Mouse (Mus musculus) cerebellum, postnatal 36 days (tissue): ENCODE results near the gene Tas1r2.

ENCODE experiments used
- DNase-seq, 2 experiments: peaks; one replicate each; pipeline ENCODE4 v3.0.0; 2021 to 2022; ENCODE audit warnings: mixed read lengths in 2 of 2

Tas1r2 gene

GRCm38 (mm10) chr4:139639801-139640200 lies 13.5 kb upstream of the Tas1r2 start:
- DNase-seq: no peak

GRCm38 (mm10) chr4:139640333-139640732 lies 13.0 kb upstream of the Tas1r2 start:
- DNase-seq: no peak

GRCm38 (mm10) chr4:139640775-139641174 lies 12.6 kb upstream of the Tas1r2 start:
- no peak for DNase-seq

DNA sequence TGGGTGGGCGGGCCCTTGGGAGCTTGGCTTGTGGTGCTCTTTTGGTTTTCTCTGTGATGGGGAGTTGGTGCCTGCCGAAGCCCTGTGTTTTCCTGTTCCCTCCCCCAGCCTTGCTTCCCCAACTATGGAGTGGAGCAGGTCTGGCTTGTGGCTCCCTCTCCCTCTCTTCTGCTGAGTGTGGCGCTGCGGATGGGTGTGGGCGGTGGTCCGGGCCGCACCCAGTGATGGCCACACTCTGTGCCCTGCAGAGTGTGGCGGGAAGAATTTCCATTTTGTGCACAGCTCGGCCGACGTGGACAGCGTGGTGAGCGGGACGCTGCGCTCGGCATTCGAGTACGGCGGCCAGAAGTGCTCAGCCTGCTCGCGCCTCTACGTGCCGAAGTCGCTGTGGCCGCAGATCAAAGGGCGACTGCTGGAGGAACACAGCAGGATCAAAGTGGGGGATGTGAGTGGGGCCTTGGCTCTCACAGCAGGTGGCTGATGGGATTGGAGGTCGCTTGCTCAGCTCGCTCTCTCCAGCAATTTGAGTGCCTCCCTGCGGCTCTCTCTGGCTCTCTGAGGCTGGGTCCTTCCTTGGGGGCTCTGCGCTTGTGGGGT lies 11.4 kb upstream of the Tas1r2 start:
- DNase-seq: no peak

DNA sequence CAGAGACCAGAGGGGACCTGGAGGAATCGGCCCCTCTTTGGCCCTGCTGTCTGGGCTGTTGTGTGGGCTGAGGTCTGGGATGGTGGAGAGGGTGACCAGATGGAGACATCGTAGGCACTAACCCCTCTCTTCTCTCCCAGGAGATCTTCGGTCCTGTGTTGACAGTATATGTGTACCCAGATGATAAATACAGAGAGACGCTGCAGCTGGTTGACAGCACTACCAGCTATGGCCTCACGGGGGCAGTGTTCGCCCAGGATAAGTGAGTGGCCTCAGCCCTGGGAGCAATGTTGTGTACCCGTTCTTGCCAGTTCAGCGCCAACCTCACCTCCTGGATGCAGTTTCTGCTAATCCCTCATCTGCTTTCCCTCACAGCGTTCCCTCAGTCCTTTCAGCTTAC lies 9.4 kb upstream of the Tas1r2 start:
- peak; percentile 82 to 85 for DNase-seq

- DNase-seq: no peak
These were observed 6.4 kb upstream of the Tas1r2 start for GRCm38 (mm10) chr4:139646916-139647315.

GRCm38 (mm10) chr4:139650086-139650743 lies 3.1 kb upstream of the Tas1r2 start:
- DNase-seq: no peak

DNA sequence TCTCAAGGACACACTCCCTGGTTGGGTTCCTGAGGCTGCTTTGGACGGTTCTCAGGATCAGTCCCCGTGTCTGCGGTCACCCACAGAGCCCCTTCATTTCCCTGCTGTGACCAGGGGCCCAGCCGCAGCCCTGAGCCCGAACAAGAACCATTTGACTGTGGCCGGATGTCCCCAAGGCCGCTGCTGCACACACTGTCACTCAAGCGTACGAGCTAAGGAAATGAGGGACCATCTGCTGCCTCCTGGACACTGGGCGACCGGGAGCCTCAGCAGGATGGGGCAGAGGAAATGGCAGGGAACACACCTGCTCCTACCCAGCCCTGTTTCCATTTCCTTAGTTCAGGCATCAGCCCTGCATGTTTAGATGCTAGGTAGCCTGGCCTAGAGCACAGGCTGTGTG lies 2.4 kb upstream of the Tas1r2 start:
- DNase-seq: no peak

DNA sequence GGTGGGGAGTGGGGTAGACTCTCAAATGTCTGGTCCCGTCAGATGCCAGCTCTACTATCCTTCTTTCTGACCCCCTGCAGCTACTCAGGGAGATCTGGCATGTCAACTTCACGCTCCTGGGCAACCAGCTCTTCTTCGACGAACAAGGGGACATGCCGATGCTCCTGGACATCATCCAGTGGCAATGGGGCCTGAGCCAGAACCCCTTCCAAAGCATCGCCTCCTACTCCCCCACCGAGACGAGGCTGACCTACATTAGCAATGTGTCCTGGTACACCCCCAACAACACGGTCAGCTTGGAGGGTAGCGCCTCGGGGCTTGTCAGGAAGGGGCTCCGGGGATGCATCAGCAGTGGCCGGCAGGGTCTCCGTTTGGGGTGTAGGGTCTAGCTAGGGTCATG lies 8.6 kb downstream of the Tas1r2 start:
- no peak for DNase-seq

DNA sequence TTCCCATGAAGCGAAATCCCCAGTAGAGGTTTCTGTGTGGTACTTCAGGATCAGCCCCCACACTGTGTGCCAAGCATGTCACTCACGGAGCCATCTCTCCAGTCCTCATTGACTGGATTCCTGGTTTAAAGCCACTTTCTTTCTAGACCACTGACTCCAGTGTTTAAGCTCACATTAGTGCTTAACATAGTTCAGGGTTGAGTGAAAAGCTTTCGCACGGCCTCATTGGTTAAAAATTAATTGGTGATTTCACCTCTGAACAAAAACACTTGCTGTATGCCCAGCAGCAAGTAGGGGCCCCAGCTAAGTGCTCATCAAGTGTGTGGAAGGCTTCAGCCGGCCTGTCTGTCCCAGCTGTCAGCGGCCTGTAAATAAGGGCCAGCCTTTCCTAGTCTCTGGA lies 14.3 kb downstream of the Tas1r2 start:
- DNase-seq: no peak

DNA sequence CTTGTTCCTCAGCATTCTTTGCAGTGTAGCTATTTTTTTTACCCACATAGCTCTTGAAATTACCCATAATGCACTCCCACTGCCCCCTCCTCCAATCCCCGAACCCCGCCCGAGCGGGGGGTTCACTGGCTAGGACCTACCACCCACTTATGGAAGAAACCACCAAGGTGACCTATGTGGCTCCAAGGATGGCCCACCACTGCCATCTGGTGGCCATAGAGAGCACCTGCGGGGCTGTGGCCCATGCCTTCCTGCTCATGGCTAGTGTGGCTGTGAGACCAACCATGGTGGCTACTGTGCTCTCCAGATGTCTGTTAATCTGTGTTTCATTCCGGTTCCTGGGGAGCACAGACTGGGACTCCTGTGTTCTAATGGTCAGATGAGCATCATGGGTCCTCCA lies 16.5 kb downstream of the Tas1r2 start:
- DNase-seq: peak; percentile 68 to 69

DNA sequence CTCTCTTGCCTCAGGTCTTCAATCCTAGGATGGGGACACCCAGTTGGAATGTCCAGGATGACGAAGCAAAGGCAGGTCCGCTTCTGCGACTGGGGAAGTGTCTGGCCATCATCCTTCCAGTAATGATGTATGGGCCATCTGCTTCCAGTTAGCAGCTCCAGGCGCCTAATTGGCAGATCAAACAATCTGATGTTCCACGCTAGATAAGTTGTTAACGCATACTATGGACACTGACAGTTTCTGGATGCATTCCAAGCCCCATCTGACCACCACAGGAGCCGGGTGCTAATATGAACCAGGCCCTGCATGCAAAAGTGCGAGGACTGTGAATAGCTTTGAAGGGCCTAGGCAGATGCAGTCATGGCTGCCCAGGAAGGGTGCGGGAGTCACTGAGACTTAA lies 22.4 kb downstream of the Tas1r2 start:
- DNase-seq: no peak

DNA sequence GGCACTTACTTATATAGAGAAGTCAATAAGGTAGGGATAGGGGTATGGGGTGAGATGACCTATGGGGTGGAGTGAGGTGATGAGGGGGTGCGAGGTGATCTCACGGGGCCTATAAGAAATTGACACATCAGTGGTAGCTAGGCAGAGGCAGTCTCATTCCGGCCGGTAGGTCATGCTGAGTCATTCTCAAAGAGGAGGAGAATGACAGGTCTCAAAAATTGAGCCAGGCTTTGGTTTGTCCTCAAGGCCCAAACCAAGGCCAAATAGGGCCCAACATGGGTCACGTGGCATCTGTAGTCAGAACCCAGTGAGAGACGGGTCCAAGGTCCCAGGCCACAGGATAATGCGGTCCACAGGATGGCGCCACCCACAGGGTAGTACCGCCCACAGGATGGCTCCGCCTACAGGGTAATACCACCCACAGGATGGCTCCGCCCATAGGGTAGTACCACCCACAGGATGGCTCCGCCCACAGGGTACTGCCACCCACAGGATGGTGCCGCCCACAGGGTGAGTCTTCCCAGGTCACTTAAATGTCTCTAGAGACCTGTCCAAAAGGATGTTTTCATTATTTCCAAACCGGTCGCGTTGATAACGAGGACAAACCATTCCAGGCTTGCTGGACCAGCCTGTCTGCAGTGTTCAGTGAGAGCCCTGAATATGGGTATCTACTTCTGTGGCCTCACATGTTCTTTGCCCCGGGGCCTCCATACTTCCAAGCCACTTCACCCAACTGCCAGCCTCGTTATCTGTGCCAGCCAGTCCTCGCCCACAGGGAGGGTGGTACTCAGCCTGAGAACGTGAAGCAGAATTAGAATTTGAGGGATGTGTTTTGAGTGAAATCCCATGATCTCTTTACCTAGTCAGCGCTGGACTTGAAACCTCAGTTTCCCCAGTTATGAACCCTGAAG lies 30.6 kb downstream of the Tas1r2 start:
- DNase-seq: no peak

DNA sequence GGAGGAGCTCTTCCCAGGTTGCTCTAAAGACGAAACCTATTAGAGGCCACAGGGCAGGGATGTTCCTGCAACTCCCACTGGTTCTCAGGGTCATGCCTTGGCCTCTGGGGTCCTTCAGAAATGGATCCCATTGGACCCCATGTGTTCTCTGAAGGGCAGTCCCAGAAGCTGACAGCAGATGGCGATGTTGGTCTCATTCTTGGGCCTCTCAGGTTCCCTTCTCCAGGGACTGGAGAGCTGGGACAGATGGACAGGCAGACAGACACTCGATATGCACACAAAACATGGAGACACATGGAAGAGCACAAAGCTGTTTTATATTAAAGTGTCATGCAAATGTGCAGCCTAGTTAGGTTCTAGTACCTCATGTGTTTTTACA lies 31.3 kb downstream of the Tas1r2 start:
- DNase-seq: peak; percentile 49 to 65

DNA sequence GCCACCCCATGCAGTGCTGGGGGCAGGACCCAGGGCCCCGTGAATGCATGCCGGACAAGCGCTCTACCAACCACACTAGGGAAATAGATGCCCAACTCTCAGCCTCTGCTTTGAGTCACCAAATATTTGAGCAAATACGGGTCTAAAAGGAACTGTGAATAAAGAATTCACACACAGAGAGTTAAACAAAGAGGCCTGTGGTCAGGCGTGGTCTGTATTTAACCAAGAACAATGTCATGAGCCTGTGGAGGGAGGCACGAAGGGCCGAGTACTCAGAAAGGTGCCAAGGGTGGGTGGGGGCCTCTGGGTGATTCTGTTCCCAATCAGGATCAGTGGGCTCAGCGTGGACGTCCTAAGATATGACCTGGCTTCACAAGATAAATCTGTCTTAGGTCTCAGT lies 34.7 kb downstream of the Tas1r2 start:
- DNase-seq: no peak

DNA sequence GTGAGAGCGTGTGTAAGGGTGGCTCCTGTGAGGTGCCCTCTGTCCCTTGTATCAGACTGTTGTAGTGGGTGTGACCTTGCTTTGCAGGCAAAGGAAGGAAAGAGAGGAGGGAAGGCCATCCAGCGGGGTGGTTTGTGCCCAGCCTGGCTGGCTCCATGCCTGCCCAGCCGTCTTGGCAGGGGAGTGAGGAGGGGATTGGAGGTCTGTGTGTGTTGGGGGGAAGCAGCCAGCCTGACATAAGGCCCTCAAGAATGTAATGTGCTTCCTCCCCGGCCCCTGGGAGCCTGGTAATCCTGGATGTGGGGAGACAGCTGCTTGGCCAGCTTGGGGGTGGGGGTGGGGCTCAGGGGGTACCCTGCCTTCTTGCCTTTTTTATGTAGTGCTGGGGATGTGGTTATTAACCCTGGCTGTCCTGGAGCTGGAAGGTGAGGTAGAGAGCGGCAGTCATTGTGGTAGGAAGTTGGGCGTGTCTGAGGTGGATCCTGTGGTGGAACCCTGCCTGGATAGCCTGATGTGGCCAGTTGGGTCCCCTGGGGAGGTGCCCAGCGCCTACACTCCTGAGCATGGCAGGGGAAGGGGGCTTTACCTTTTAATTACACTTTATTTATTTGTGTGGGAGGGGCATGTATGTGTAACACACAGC lies 36.4 kb downstream of the Tas1r2 start:
- DNase-seq: no peak

GRCm38 (mm10) chr4:139693315-139693714 lies 40.0 kb downstream of the Tas1r2 start:
- DNase-seq: no peak

DNA sequence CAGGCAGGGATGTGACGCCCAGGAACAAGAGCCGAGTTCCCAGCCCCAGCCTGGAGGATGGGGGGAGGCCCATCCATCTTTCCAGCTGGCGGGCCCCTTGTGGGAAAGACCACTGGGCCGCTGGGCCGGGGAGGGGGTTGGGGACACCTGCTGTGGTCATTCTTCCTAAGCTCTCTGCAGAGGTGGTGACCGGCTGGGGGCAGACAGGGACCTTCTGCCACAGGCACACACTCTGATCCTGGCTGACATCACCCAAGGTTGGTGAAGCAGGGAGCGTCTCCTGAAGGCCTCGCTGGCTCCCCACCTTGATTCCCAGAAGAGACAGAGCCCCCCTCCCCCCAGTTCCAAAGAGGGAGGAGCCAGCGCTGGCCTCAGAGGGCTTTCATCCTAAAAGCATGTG lies 44.4 kb downstream of the Tas1r2 start:
- no peak for DNase-seq

DNA sequence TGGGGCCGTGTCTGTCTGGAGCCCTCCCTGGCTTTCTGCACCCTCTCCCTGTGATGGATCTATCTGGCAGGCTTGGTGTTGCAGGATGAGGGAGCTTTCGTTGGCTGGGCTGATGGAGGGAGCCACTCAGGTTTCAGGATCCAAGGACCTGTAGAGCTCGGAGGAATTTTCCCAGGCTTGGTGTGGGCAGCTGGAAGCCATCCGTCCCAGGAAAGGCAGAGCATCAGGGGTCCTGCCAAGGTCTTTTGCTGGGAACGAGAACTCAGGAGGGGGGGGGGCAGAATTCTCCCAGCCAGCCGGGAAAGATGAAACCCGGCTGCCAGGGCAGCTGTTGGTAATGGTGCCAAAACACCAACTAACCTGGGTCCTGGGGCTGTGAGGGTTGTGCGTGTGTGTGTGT lies 45.3 kb downstream of the Tas1r2 start:
- no peak for DNase-seq

- no peak for DNase-seq
These were observed 49.6 kb downstream of the Tas1r2 start for GRCm38 (mm10) chr4:139702914-139703313.

DNA sequence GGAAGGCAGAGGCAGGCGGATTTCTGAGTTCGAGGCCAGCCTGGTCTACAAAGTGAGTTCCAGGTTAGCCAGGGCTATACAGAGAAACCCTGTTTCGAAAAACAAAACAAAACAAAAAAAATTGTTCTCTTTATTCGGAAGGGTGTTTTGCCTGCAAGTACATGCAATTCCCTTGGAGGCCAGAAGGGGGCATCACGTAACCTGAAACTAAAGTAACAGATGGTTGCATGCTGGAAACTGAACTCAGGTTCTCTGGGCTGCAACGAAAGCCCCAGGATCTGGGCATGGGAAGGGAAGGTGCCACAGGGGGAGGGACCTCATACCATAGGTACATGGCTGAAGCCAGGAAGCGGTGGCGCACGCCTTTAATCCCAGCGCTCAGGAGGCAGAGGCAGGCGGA lies 50.1 kb downstream of the Tas1r2 start:
- no peak for DNase-seq

DNA sequence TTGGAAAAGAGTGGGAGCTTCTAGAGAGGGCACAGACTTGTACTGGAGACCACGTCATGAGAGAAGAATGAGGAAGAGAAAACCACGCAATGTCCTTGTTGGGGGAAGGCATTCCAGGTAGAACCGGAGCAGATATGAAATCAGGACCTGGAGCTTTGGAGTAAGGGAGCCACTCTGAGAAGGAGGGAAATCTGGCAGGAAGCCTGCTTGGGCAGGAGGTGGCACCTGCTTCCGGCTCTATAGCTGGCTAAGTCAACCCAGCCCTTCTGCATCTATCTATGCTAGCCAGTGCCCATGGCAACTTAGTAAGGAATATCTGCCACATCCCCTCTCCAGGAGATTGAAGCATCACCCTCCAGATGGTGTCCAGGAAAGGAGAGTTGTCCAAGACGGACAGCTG lies 52.6 kb downstream of the Tas1r2 start:
- no peak for DNase-seq
